Mouse (Mus musculus): ENCODE measurements around the gene Wnt5a.

Wnt5a gene

GRCm38 (mm10) chr14:28504101-28505050, at the start of gene Wnt5a:
Gene Wnt5a, plus strand, starts transcription at chr14:28504750.
- no peak for DNase-seq (ENCODE audit: low spot score)

- no peak for DNase-seq (ENCODE audit: low spot score)
Measured at GRCm38 (mm10) chr14:28456372-28457076, 48.0 kb upstream of the Wnt5a start.

- DNase-seq (ENCODE audit: low spot score) = no peak
Measured at GRCm38 (mm10) chr14:28457428-28457827, 47.1 kb upstream of the Wnt5a start.

GRCm38 (mm10) chr14:28467956-28468355, 36.6 kb upstream of the Wnt5a start:
- no peak for DNase-seq (ENCODE audit: low spot score)

GRCm38 (mm10) chr14:28469696-28470095, 34.9 kb upstream of the Wnt5a start:
- no peak for DNase-seq (ENCODE audit: low spot score)

GRCm38 (mm10) chr14:28470212-28470611, 34.3 kb upstream of the Wnt5a start:
- DNase-seq (ENCODE audit: low spot score) = no peak

- DNase-seq (ENCODE audit: low spot score) = no peak
Measured at GRCm38 (mm10) chr14:28475012-28475411, 29.5 kb upstream of the Wnt5a start.

GRCm38 (mm10) chr14:28475421-28475820, 29.1 kb upstream of the Wnt5a start:
- no peak for DNase-seq (ENCODE audit: low spot score)

- DNase-seq (ENCODE audit: low spot score) = no peak
Measured at GRCm38 (mm10) chr14:28476746-28477145, 27.8 kb upstream of the Wnt5a start.

- DNase-seq (ENCODE audit: low spot score) = no peak
Measured at GRCm38 (mm10) chr14:28480866-28481265, 23.7 kb upstream of the Wnt5a start.

GRCm38 (mm10) chr14:28493806-28494205, 10.7 kb upstream of the Wnt5a start:
- DNase-seq (ENCODE audit: low spot score) = no peak

GRCm38 (mm10) chr14:28494273-28494672, 10.3 kb upstream of the Wnt5a start:
- no peak for DNase-seq (ENCODE audit: low spot score)

GRCm38 (mm10) chr14:28501216-28501878, 3.2 kb upstream of the Wnt5a start:
- no peak for DNase-seq (ENCODE audit: low spot score)

- no peak for DNase-seq (ENCODE audit: low spot score)
Measured at GRCm38 (mm10) chr14:28503276-28503675, 1.3 kb upstream of the Wnt5a start.

GRCm38 (mm10) chr14:28505051-28505585, 568 bp downstream of the Wnt5a start:
- DNase-seq (ENCODE audit: low spot score) = no peak

GRCm38 (mm10) chr14:28505586-28506375, 1.2 kb downstream of the Wnt5a start:
- no peak for DNase-seq (ENCODE audit: low spot score)

- DNase-seq (ENCODE audit: low spot score) = no peak
Measured at GRCm38 (mm10) chr14:28506376-28506831, 1.9 kb downstream of the Wnt5a start.

GRCm38 (mm10) chr14:28507011-28507410, 2.5 kb downstream of the Wnt5a start:
- no peak for DNase-seq (ENCODE audit: low spot score)

- DNase-seq (ENCODE audit: low spot score) = no peak
Measured at GRCm38 (mm10) chr14:28507471-28507870, 2.9 kb downstream of the Wnt5a start.

GRCm38 (mm10) chr14:28508288-28509258, 4.0 kb downstream of the Wnt5a start:
- DNase-seq (ENCODE audit: low spot score) = no peak
